Mouse (Mus musculus): ENCODE results near the gene Spaca7.
"Not testable (repeated sequence)": the region's sequence is repeated elsewhere in the genome, so short reads cannot be mapped to it uniquely, and the experiment has no call there.

Spaca7 gene

DNA sequence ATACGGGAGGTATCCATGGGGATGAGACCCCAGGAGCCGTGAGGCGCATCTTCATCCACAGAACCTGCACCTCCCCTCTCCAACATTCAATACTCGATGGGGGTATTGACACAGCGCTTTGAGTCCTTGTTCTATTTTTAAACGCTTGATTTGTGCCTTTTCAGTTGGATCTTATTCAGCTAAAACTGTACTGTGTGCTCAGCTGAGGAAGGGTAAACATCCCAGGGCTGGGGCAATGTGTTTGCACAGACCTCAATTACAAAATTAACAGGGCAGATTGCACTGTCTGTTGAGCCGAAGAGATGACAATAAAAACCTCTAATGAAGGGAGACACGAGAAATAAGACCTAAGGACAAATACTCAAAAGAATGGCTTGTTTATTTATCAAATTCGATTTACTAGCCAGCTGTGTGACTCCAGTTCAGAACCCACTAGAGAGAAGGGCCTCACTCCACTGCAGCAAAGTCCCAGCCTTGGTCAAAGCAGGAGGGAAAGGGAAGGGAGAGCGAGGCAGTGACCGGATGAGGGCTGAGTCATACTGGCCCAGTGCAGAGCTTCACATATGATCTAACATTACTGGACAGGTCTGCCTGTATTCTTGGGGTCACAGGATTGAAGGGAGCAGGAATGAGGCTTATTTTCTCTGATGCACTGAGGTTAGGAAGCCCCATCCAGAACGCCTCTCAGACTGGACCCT lies 37.1 kb downstream of the Spaca7 start:
- DNase-seq (ENCODE audit: low read depth, low spot score) = no peak

DNA sequence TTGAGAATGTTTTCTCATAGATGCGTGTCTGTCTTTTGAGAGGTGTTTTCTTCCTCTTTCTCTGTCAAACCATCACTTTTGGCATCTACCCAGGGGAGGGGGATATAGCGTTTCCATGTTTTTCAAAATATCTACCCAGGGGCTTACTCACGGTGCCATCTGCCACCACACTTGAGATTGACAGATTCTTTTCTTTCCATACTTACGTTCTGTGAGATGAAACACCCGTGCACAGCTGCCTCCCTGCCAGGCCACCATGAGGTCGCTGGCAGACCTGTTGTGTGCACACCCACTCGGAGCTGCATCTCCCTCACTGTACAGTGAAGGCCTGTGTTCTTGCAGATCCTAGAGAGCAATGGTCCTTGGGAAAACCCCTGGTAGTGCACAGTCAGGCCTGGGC lies 40.4 kb downstream of the Spaca7 start:
- no peak for DNase-seq (ENCODE audit: low read depth, low spot score)

DNA sequence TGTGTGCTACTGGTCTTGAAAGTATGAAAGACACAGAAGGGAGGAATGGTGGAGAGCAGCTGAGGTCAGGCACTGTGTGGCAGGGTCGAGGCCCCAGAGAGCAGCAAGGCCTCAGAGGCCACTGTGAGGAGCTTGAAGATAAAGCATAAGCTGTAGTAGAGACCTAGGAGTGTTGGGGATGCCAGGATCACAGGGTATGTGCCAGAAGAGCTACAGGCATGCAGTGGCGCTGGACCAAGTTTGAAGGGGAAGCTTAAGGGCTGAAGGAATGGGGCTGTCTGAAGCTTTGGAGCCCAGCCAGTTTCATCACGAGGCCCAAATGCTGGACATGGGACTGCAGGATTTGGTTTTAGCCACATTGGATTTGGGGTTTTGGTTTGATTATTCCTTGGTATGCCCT lies 44.5 kb downstream of the Spaca7 start:
- not testable (repeated sequence) for DNase-seq (ENCODE audit: low read depth, low spot score)

GRCm38 (mm10) chr8:12621550-12622222 lies 48.9 kb downstream of the Spaca7 start:
- no peak for DNase-seq (ENCODE audit: low read depth, low spot score)

- DNase-seq (ENCODE audit: low read depth, low spot score) = no peak
Measured at GRCm38 (mm10) chr8:12625890-12626289, 53.1 kb downstream of the Spaca7 start.

- DNase-seq (ENCODE audit: low read depth, low spot score) = no peak
Measured at GRCm38 (mm10) chr8:12629079-12629478, 56.2 kb downstream of the Spaca7 start.

- no peak for DNase-seq (ENCODE audit: low read depth, low spot score)
Measured at GRCm38 (mm10) chr8:12635366-12635765, 62.5 kb downstream of the Spaca7 start.

- DNase-seq (ENCODE audit: low read depth, low spot score) = no peak
Measured at GRCm38 (mm10) chr8:12638446-12638845, 65.6 kb downstream of the Spaca7 start.

DNA sequence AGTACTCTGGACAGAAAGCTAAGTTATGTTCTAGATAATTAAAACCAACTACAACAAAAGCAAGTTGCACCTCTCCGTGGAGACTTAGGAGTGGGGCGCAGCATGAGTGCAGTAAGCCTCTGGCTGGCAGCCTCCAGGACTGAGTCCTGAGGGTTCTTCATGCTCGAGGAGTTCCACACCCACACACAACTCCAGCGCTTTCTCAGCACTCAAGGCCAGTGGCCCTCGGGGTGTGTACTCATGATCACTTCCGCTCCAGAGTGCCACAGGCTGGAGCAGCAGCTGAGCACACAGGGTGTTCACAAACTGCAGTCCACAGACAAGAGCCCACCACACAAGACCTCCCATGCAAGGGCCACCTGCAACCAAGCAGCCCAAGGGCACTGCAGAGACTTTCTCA lies 68.7 kb downstream of the Spaca7 start:
- DNase-seq (ENCODE audit: low read depth, low spot score) = no peak

GRCm38 (mm10) chr8:12644341-12644740 lies 71.5 kb downstream of the Spaca7 start:
- no peak for DNase-seq (ENCODE audit: low read depth, low spot score)

- no peak for DNase-seq (ENCODE audit: low read depth, low spot score)
Measured at GRCm38 (mm10) chr8:12644894-12645293, 72.1 kb downstream of the Spaca7 start.

DNA sequence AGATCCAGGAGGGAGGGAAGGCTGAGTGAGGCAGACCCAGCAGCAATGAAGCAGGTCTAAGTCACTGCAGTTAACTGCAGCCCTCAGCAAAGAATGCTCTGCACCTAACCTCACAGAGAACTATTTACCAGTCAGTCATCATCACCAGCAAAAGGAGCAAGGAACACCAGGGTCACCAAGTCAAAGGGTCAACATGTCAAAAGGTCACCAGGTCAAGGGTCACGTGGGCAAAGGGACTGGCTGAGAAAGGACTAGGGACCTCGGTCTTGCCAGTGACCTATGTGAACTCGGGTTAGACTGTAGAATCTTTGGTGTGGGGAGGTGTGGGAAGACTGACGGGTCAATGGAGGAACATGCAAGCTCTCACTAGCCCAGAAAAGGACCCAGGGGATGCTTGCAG lies 73.7 kb downstream of the Spaca7 start:
- DNase-seq (ENCODE audit: low read depth, low spot score) = no peak

DNA sequence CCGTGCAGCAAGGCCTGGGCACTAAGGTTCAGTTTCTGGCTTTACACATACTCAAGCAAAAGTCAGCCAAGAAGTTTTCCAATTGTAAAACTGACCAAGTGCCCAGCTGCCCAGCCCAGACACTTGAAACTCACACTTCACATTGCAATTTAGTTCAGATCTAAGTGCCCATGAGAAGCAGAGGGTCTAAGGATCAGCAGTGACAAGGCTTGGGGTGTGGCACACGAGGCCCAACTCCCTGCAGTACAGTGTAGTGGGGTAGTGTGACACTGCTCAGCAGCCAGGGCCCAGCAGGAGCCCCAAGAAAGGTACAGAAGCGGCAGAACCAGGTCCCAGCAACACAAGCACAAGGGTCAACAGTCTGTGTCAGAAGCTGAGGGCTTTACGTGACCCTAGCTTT lies 76.1 kb downstream of the Spaca7 start:
- DNase-seq (ENCODE audit: low read depth, low spot score) = no peak

Data from WW6 (cell line).